Mouse (Mus musculus): Measurements from ENCODE around the gene Psmc1.

Psmc1 gene

GRCm38 (mm10) chr12:100124913-100125798 lies 15.2 kb downstream of the Psmc1 start:
- no peak for DNase-seq

GRCm38 (mm10) chr12:100126968-100127865 lies 17.3 kb downstream of the Psmc1 start:
- DNase-seq: peak; percentile 68 to 88

- DNase-seq: peak; percentile 70 to 76
These were observed 18.0 kb downstream of the Psmc1 start for GRCm38 (mm10) chr12:100127866-100128480.

- DNase-seq: no peak
These were observed 18.6 kb downstream of the Psmc1 start for GRCm38 (mm10) chr12:100128522-100128921.

- no peak for DNase-seq
These were observed 19.0 kb downstream of the Psmc1 start for GRCm38 (mm10) chr12:100128961-100129360.

- DNase-seq: no peak
These were observed 21.2 kb downstream of the Psmc1 start for GRCm38 (mm10) chr12:100131167-100131566.

- DNase-seq: peak; percentile 56 to 80
These were observed 21.7 kb downstream of the Psmc1 start for GRCm38 (mm10) chr12:100131655-100132054.

- no peak for DNase-seq
These were observed 24.5 kb downstream of the Psmc1 start for GRCm38 (mm10) chr12:100134395-100134936.

- DNase-seq: no peak
These were observed 25.2 kb downstream of the Psmc1 start for GRCm38 (mm10) chr12:100135117-100135516.

GRCm38 (mm10) chr12:100142848-100143523 lies 33.0 kb downstream of the Psmc1 start:
- no peak for DNase-seq

- no peak for DNase-seq
These were observed 33.8 kb downstream of the Psmc1 start for GRCm38 (mm10) chr12:100143737-100144136.

- peak in 1 of 2 experiments; percentile 67 for DNase-seq
These were observed 34.3 kb downstream of the Psmc1 start for GRCm38 (mm10) chr12:100144269-100144668.

GRCm38 (mm10) chr12:100152466-100152865 lies 42.5 kb downstream of the Psmc1 start:
- DNase-seq: no peak

GRCm38 (mm10) chr12:100159261-100159975 lies 49.5 kb downstream of the Psmc1 start, which contains the start of gene Nrde2:
Gene Nrde2 (minus strand): TSS chr12:100159653.
- peak; percentile 92 to 93 for DNase-seq

- no peak for DNase-seq
These were observed 55.1 kb downstream of the Psmc1 start for GRCm38 (mm10) chr12:100164991-100165500.

GRCm38 (mm10) chr12:100166177-100166576 lies 56.2 kb downstream of the Psmc1 start:
- peak; percentile 59 to 72 for DNase-seq

- no peak for DNase-seq
These were observed 57.0 kb downstream of the Psmc1 start for GRCm38 (mm10) chr12:100166939-100167338.

- DNase-seq: no peak
These were observed 57.5 kb downstream of the Psmc1 start for GRCm38 (mm10) chr12:100167502-100167901.

GRCm38 (mm10) chr12:100167931-100168871 lies 58.2 kb downstream of the Psmc1 start:
- DNase-seq: peak; percentile 39 to 59

GRCm38 (mm10) chr12:100172481-100172880 lies 62.5 kb downstream of the Psmc1 start:
- DNase-seq: no peak

All from lung, postnatal 4 days (tissue).